Mouse (Mus musculus) cerebellum, adult 2 months (tissue): ENCODE results near the gene 6430550D23Rik. TPM values are rescaled to one million over a fixed set of nuclear protein-coding genes. Genes with fewer than 3 reads are reported as not detected.

Experiments
- DNase-seq, 2 experiments: peaks; one replicate each; pipeline ENCODE4 v3.0.0; 2021
- H3K27ac ChIP-seq: fragments of 200-500 bp; 2 replicates; pipeline ENCODE4 v1.5.1; 2012; ENCODE audit warnings: low read length, control low read depth, inconsistent platforms; ENCODE audit not compliant: insufficient read depth
- H3K27me3 ChIP-seq: fragments of 200-500 bp; 2 replicates; pipeline ENCODE4 v1.6.1; 2012; ENCODE audit warnings: inconsistent platforms, mild to moderate bottlenecking, low read length, moderate library complexity; ENCODE audit not compliant: control insufficient read depth, insufficient read depth
- H3K4me1 ChIP-seq: fragments of 200-500 bp; 2 replicates; pipeline ENCODE4 v1.6.1; 2011; ENCODE audit warnings: low read length; ENCODE audit not compliant: control insufficient read depth, insufficient read depth
- H3K4me3 ChIP-seq: fragments of 200-500 bp; replicated peaks from 2 replicates; pipeline ENCODE3; 2011; ENCODE audit warnings: mild to moderate bottlenecking, low read depth, low read length, control low read depth; ENCODE audit not compliant: insufficient read depth
- CTCF ChIP-seq: fragments of 200-500 bp; IDR thresholded peaks from 2 replicates; pipeline ENCODE4 v1.5.1; 2011; ENCODE audit warnings: low read depth, mild to moderate bottlenecking, control low read depth, low read length, moderate library complexity, borderline replicate concordance; ENCODE audit not compliant: insufficient read depth
- POLR2A ChIP-seq: fragments of 200-500 bp; IDR thresholded peaks from 2 replicates; pipeline ENCODE4 v1.6.1; 2011; ENCODE audit warnings: low read length, control low read depth, borderline replicate concordance; ENCODE audit not compliant: insufficient read depth
- WGBS: fragments of 180-500 bp; shearing (Covaris S2); methylation state at CpG from one replicate; pipeline ENCODE4 v1.1.7; 2018; 5-methylcytosine and 5-hydroxymethylcytosine counted together
- polyA plus RNA-seq: library from polyadenylated mRNA; depleted of rRNA; stranded (reverse); fragments of >200 nt; gene quantifications from 2 replicates; pipeline ENCODE4 v1.2.3, GENCODE M21; 2012

The 6430550D23Rik gene
- polyA plus RNA-seq, 1 experiment = 3.7 TPM

DNA sequence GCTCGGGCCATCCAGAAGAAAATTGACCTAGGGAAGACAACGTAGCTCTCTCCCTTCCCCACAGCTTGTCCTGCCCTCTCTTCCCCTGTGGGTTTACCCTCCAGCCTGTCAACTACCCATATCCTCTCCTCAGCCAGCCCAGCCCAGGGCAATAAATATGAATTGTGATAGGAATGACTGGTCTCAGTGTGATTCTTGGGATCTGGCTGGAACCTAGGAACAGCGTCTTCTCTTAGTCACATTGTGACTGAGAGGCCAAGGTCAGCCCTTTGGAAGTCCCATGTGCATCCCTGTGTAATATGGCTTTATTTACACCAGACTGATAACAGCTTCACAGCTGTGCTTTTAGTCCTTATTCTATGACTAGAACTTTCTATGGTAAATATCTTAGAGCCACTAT lies 10.3 kb upstream of the 6430550D23Rik start:
- 88% methylated on average over 3 of the region's 3 CpGs for WGBS
- Histone ChIP-seq H3K4me1 (no peaks in the 10 kb centered on the region), H3K27me3 (no peaks in the 10 kb centered on the region), H3K4me3 (no peak overlapping the region), H3K27ac (no peak overlapping the region)
- TF ChIP-seq CTCF (no peak), POLR2A (no peak)
- no peak for DNase-seq

DNA sequence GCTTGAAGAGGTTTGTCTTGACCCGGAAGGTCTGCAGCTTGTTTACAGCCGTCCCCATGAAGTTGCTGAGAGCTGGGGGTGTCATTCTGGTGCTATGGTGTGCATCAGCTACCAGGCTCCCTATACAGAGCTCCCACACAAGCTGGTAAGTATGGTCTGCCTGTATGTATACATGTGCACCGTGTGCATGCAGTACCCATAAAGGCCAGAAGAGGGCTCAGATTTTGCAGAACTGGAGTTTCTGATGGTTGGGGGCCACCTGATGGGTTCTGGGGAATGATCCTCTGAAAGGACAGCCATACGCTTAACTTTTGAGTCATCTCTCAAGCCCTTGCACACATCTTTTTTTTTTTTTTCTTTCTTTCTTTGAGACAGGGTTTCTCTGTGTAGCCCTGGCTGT lies 2.4 kb downstream of the 6430550D23Rik start:
- Histone ChIP-seq H3K27me3 (no peaks in the 10 kb centered on the region), H3K4me3 (no peak overlapping the region), H3K4me1 (peaks cover 4% of the 10 kb centered on the region), H3K27ac (no peak overlapping the region)
- peak; percentile 13; the same call in 1 of the 2 replicates for TF ChIP-seq CTCF
- TF ChIP-seq POLR2A = no peak
- 91% methylated on average over 4 of the region's 4 CpGs for WGBS
- DNase-seq = no peak

DNA sequence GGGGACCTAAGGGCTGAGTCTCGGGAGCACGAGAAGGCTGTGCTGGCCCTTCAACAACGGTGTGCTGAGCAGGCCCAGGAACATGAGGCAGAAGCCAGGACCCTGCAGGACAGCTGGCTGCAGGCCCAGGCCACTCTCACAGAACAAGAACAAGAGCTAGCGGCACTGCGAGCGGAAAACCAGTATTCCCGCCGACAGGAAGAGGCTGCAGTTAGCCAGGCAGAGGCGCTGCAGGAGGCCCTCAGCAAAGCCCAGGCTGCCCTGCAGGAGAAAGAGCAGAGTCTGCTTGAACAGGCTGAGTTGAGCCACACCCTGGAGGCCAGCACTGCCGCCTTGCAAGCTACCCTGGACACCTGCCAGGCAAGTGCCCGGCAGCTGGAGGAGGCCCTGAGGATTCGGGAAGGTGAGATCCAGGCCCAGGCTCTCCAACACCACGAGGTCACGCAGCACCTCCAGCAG lies 15.9 kb downstream of the 6430550D23Rik start:
- Histone ChIP-seq H3K27me3 (no peaks in the 10 kb centered on the region), H3K4me3 (no peak overlapping the region), H3K4me1 (peaks cover 48% of the 10 kb centered on the region), H3K27ac (peak overlapping the region; percentile 88)
- TF ChIP-seq CTCF (no peak), POLR2A (peak; percentile 20; the same call in 1 of the 2 replicates)
- peak; percentile 97 to 99 for DNase-seq
- 8% methylated on average over 14 of the region's 14 CpGs for WGBS

DNA sequence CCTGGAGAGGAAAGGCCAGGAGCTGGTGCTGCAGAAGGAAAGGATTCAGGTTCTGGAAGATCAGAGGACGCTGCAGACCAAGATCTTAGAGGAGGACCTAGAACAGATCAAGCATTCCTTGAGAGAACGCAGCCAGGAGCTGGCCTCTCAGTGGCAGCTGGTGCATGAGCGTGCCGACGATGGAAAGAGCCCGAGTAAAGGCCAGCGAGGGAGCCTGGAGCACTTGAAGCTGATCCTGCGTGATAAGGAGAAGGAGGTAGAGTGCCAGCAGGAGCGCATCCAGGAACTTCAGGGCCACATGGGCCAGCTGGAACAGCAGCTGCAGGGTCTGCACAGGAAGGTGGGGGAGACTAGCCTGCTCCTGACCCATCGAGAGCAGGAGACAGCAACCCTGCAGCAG lies 16.6 kb downstream of the 6430550D23Rik start:
- Histone ChIP-seq H3K27me3 (no peaks in the 10 kb centered on the region), H3K4me1 (peaks cover 48% of the 10 kb centered on the region), H3K4me3 (no peak overlapping the region), H3K27ac (peak overlapping the region; percentile 88)
- TF ChIP-seq POLR2A (no peak), CTCF (no peak)
- 24% methylated on average over 10 of the region's 10 CpGs for WGBS
- peak; percentile 41 to 58 for DNase-seq

DNA sequence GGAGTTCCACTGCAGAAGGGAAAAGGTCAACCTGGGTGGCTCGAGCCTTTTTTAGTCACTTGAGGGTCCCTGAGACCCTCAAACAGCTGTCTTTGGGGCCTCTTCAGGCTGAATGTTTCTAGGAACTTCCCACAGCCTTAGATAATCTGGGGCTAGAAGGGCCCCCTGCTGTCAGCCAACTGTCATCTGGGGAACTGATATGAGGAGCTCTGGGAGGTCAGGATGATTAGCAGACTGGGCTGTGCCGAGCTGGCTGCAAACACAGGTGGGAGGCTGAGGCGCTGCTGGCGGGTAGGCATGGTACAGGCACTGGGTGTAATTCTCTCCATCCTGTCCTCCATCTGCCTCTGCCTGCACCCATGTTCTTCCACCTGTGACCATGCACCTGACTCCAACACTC lies 18.7 kb downstream of the 6430550D23Rik start:
- no peak for TF ChIP-seq POLR2A
- TF ChIP-seq CTCF = no peak
- H3K4me3 ChIP-seq = no peak overlapping the region
- no peak overlapping the region for H3K27ac ChIP-seq
- peaks cover 36% of the 10 kb centered on the region for H3K4me1 ChIP-seq
- peak; percentile 71 to 80 for DNase-seq
- WGBS = 36% methylated on average over 4 of the region's 4 CpGs
- no peaks in the 10 kb centered on the region for H3K27me3 ChIP-seq

DNA sequence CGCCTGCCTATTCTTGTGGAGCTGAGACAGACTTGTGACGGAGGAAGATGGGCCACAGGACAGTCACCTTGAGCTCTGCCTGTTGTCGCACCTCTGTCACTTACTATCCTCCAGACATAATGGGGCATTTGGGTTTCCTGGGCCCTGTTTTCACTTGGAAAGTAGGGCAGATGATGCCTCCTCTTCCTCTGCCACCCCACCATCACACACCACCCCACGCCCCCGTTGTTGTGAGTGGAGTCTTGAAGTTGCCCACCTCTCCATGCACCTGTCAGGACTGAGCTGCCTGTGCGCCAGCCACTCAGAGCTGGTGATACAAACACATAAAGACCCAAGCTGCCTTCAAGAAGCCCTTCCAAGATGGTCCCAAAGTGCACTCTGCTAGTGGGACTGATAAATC lies 20.6 kb downstream of the 6430550D23Rik start:
- Histone ChIP-seq H3K4me1 (peaks cover 27% of the 10 kb centered on the region), H3K27me3 (no peaks in the 10 kb centered on the region), H3K27ac (no peak overlapping the region), H3K4me3 (no peak overlapping the region)
- TF ChIP-seq POLR2A = no peak
- TF ChIP-seq CTCF = no peak
- WGBS = 96% methylated on average over 6 of the region's 6 CpGs
- no peak for DNase-seq

DNA sequence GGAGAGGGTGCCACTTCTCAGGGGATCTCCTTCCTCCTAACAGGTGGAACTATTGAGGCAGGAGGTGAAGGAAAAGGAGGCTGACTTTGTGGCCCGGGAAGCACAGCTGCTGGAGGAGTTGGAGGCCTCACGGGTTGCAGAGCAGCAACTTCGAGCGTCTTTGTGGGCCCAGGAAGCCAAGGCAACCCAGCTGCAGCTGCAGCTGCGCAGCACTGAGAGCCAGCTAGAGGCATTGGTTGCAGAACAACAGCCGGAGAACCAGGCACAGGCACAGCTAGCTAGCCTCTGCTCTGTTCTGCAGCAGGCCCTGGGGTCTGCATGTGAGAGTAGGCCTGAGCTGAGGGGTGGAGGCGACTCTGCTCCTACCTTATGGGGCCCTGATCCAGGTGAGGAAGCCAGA lies 22.0 kb downstream of the 6430550D23Rik start:
- Histone ChIP-seq H3K27me3 (no peaks in the 10 kb centered on the region), H3K27ac (no peak overlapping the region), H3K4me1 (peaks cover 18% of the 10 kb centered on the region), H3K4me3 (no peak overlapping the region)
- 93% methylated on average over 7 of the region's 7 CpGs for WGBS
- TF ChIP-seq CTCF (no peak), POLR2A (no peak)
- no peak for DNase-seq

DNA sequence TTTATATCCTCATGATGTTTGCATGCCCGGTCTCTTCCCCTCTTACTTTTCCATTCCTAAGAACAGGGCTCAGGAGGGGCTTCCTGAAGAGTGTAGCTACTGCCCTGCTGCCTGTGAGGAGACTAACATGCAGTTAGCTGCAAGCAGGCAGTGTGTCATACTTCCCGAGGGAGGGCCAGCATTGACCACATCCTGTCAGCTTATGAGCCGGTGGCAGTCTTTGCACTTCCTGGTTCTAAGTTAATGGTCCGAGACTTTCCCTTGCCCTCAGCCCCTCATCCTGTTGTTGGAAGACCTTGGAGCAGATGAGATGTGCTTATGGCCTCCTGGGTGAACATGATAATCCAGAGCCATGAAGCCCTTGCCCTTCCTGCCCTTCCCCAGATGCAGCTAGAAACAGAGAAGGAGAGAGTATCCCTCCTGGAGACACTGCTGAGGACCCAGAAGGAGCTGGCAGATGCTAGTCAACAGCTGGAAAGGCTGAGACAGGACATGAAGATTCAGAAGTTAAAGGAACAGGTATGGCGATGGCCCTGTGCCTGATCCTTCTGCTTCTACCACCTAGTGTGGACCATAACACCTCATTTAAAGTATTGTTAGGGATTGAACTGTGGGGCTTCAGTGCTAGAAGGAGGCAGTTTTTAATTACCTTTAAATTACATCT lies 28.3 kb downstream of the 6430550D23Rik start:
- TF ChIP-seq CTCF = no peak
- no peak for TF ChIP-seq POLR2A
- no peak overlapping the region for H3K4me3 ChIP-seq
- no peaks in the 10 kb centered on the region for H3K4me1 ChIP-seq
- no peak overlapping the region for H3K27ac ChIP-seq
- H3K27me3 ChIP-seq = no peaks in the 10 kb centered on the region
- WGBS = 88% methylated on average over 5 of the region's 5 CpGs
- no peak for DNase-seq
